Mouse (Mus musculus): ENCODE measurements around the gene Gm11555. TPM values are rescaled to one million over a fixed set of nuclear protein-coding genes. Genes with fewer than 3 reads are reported as not detected.
"Not testable (repeated sequence)": the region's sequence is repeated elsewhere in the genome, so short reads cannot be mapped to it uniquely, and the experiment has no call there.

The Gm11555 gene
- polyA plus RNA-seq, 1 experiment from 2014 or later, result not detected

GRCm38 (mm10) chr11:99637086-99637485, 12.9 kb downstream of the Gm11555 start:
- no peak overlapping the region for H3K9ac ChIP-seq
- H3K4me2 ChIP-seq, result no peak overlapping the region
- no peak overlapping the region for H3K27ac ChIP-seq
- ATAC-seq (ENCODE audit: low FRiP score), result no peak
- WGBS, result 72% methylated on average over 1 of the region's 1 CpGs
- H3K4me1 ChIP-seq, result no peaks in the 10 kb centered on the region
- peaks cover 2% of the 10 kb centered on the region; the same call in 1 of the 2 replicates for H3K27me3 ChIP-seq
- no peak overlapping the region for H3K4me3 ChIP-seq (replicated peaks)
- no peaks in the 10 kb centered on the region for H3K9me3 ChIP-seq
- no peaks in the 10 kb centered on the region for H3K36me3 ChIP-seq (replicated peaks)

- Histone ChIP-seq H3K9ac (no peak within 1 kb of the TSS), H3K27me3 (peaks cover 2% of the 10 kb centered on the region; the same call in 1 of the 2 replicates), H3K4me2 (no peak within 1 kb of the TSS), H3K4me3 (replicated peaks) (no peak within 1 kb of the TSS), H3K36me3 (replicated peaks) (no peaks in the 10 kb centered on the region), H3K27ac (no peak within 1 kb of the TSS), H3K4me1 (no peaks in the 10 kb centered on the region), H3K9me3 (no peaks in the 10 kb centered on the region)
- 29% methylated on average over 8 of the region's 8 CpGs for WGBS
- ATAC-seq (ENCODE audit: low FRiP score), result no peak
Observed at GRCm38 (mm10) chr11:99634653-99635134, 15.3 kb downstream of the Gm11555 start, which contains the start of gene Krtap4-2. Gene Krtap4-2 (minus strand): TSS chr11:99635084.

GRCm38 (mm10) chr11:99633293-99633692, 16.7 kb downstream of the Gm11555 start:
- Histone ChIP-seq H3K9ac (no peak overlapping the region), H3K4me1 (no peaks in the 10 kb centered on the region)

GRCm38 (mm10) chr11:99630890-99631289, 19.1 kb downstream of the Gm11555 start:
- H3K4me1 ChIP-seq, result no peaks in the 10 kb centered on the region
- WGBS, result 72% methylated on average over 3 of the region's 3 CpGs
- no peak overlapping the region for H3K27ac ChIP-seq
- no peak overlapping the region for H3K9ac ChIP-seq
- H3K9me3 ChIP-seq, result no peaks in the 10 kb centered on the region
- no peak overlapping the region for H3K4me2 ChIP-seq
- H3K36me3 ChIP-seq (replicated peaks), result no peaks in the 10 kb centered on the region
- no peak for ATAC-seq (ENCODE audit: low FRiP score)
- peaks cover 2% of the 10 kb centered on the region; the same call in 1 of the 2 replicates for H3K27me3 ChIP-seq
- no peak overlapping the region for H3K4me3 ChIP-seq (replicated peaks)

More at GRCm38 (mm10) chr11:99633293-99633692, 16.7 kb downstream of the Gm11555 start:
- Histone ChIP-seq H3K4me3 (replicated peaks) (no peak overlapping the region), H3K9me3 (no peaks in the 10 kb centered on the region), H3K4me2 (no peak overlapping the region), H3K36me3 (replicated peaks) (no peaks in the 10 kb centered on the region), H3K27ac (no peak overlapping the region), H3K27me3 (peaks cover 2% of the 10 kb centered on the region; the same call in 1 of the 2 replicates)
- WGBS, result 66% methylated on average over 2 of the region's 2 CpGs
- ATAC-seq (ENCODE audit: low FRiP score), result no peak

GRCm38 (mm10) chr11:99628138-99628537, 21.9 kb downstream of the Gm11555 start, which contains the start of gene Krtap4-1:
Gene Krtap4-1 (minus strand): TSS chr11:99628238.
- 85% methylated on average over 4 of the region's 4 CpGs for WGBS

GRCm38 (mm10) chr11:99620335-99620734, 29.7 kb downstream of the Gm11555 start, which contains the start of gene Gm11562:
Gene Gm11562 (minus strand): TSS chr11:99620435.
- Histone ChIP-seq H3K4me3 (replicated peaks) (no peak within 1 kb of the TSS), H3K4me1 (no peaks in the 10 kb centered on the region), H3K9ac (no peak within 1 kb of the TSS), H3K27me3 (no peaks in the 10 kb centered on the region), H3K9me3 (no peaks in the 10 kb centered on the region), H3K4me2 (no peak within 1 kb of the TSS), H3K27ac (no peak within 1 kb of the TSS), H3K36me3 (replicated peaks) (no peaks in the 10 kb centered on the region)
- 83% methylated on average over 2 of the region's 2 CpGs for WGBS
- ATAC-seq (ENCODE audit: low FRiP score), result no peak

More at GRCm38 (mm10) chr11:99628138-99628537, 21.9 kb downstream of the Gm11555 start, which contains the start of gene Krtap4-1:
- H3K36me3 ChIP-seq (replicated peaks), result no peaks in the 10 kb centered on the region
- H3K4me3 ChIP-seq (replicated peaks), result no peak within 1 kb of the TSS
- no peak within 1 kb of the TSS for H3K27ac ChIP-seq
- no peak within 1 kb of the TSS for H3K4me2 ChIP-seq
- no peaks in the 10 kb centered on the region for H3K9me3 ChIP-seq
- ATAC-seq (ENCODE audit: low FRiP score), result no peak
- no peaks in the 10 kb centered on the region for H3K4me1 ChIP-seq
- H3K9ac ChIP-seq, result no peak within 1 kb of the TSS
- no peaks in the 10 kb centered on the region for H3K27me3 ChIP-seq

GRCm38 (mm10) chr11:99614796-99615363, 35.2 kb downstream of the Gm11555 start, which contains the start of gene Krtap2-4:
Gene Krtap2-4 (minus strand): TSS chr11:99614846.
- WGBS, result 77% methylated on average over 3 of the region's 3 CpGs
- ATAC-seq (ENCODE audit: low FRiP score), result no peak
- no peak within 1 kb of the TSS for H3K27ac ChIP-seq
- no peaks in the 10 kb centered on the region for H3K36me3 ChIP-seq (replicated peaks)
- no peak within 1 kb of the TSS for H3K4me2 ChIP-seq
- H3K9me3 ChIP-seq, result no peaks in the 10 kb centered on the region
- H3K9ac ChIP-seq, result no peak within 1 kb of the TSS
- H3K4me1 ChIP-seq, result no peaks in the 10 kb centered on the region
- H3K4me3 ChIP-seq (replicated peaks), result no peak within 1 kb of the TSS
- H3K27me3 ChIP-seq, result no peaks in the 10 kb centered on the region

- 61% methylated on average over 1 of the region's 2 CpGs for WGBS
- H3K4me1 ChIP-seq; H3K27me3 ChIP-seq; H3K9ac ChIP-seq; ATAC-seq (ENCODE audit: low FRiP score); H3K27ac ChIP-seq; H3K4me3 ChIP-seq (replicated peaks); H3K4me2 ChIP-seq; H3K9me3 ChIP-seq; H3K36me3 ChIP-seq (replicated peaks): not testable (repeated sequence)
Observed at GRCm38 (mm10) chr11:99610089-99610488, 39.9 kb downstream of the Gm11555 start, which contains the start of gene Gm11937. Gene Gm11937 (minus strand): TSS chr11:99610189.

GRCm38 (mm10) chr11:99609126-99609525, 40.9 kb downstream of the Gm11555 start:
- H3K36me3 ChIP-seq (replicated peaks), result no peaks in the 10 kb centered on the region
- WGBS, result 76% methylated on average over 1 of the region's 1 CpGs
- no peaks in the 10 kb centered on the region for H3K4me1 ChIP-seq
- H3K27ac ChIP-seq, result no peak overlapping the region
- H3K9ac ChIP-seq, result no peak overlapping the region
- no peak overlapping the region for H3K4me3 ChIP-seq (replicated peaks)
- no peak overlapping the region for H3K4me2 ChIP-seq
- ATAC-seq (ENCODE audit: low FRiP score), result no peak
- H3K9me3 ChIP-seq, result no peaks in the 10 kb centered on the region
- H3K27me3 ChIP-seq, result no peaks in the 10 kb centered on the region

- 90% methylated on average over 1 of the region's 1 CpGs for WGBS
Observed at GRCm38 (mm10) chr11:99603208-99603607, 46.8 kb downstream of the Gm11555 start, which contains the start of gene Gm11938. Gene Gm11938 (minus strand): TSS chr11:99603308.

More at GRCm38 (mm10) chr11:99603208-99603607, 46.8 kb downstream of the Gm11555 start, which contains the start of gene Gm11938:
- not testable (repeated sequence) for H3K4me3 ChIP-seq (replicated peaks); H3K27ac ChIP-seq; H3K36me3 ChIP-seq (replicated peaks); H3K9me3 ChIP-seq; H3K4me2 ChIP-seq; H3K9ac ChIP-seq; H3K4me1 ChIP-seq; ATAC-seq (ENCODE audit: low FRiP score); H3K27me3 ChIP-seq
